Mouse (Mus musculus) forebrain, embryonic 15.5 days (tissue): ENCODE data around the gene Ccsap. TPM values are rescaled to one million over a fixed set of nuclear protein-coding genes. Genes with fewer than 3 reads are reported as not detected.

Experiments used
- ATAC-seq: fragments of 200-750 bp; cut with Nextera tagmentation; replicated peaks from 2 replicates; pipeline ENCODE4 v1.8.0; 2017; ENCODE audit warnings: mild to moderate bottlenecking, moderate TSS enrichment, moderate library complexity
- H3K27ac ChIP-seq: fragments of 300-500 bp; sonication (generic); replicated peaks from 2 replicates; pipeline ENCODE4 v1.5.1; 2015; ENCODE audit warnings: mild to moderate bottlenecking, inconsistent platforms
- H3K27me3 ChIP-seq: fragments of 300-500 bp; sonication (generic); 2 replicates; pipeline ENCODE4 v1.6.1; 2015; ENCODE audit warnings: inconsistent platforms
- H3K36me3 ChIP-seq: fragments of 300-500 bp; sonication (generic); 2 replicates; pipeline ENCODE4 v1.6.1; 2015; ENCODE audit warnings: mild to moderate bottlenecking, inconsistent platforms
- H3K4me1 ChIP-seq: fragments of 300-500 bp; sonication (generic); 2 replicates; pipeline ENCODE4 v1.6.1; 2015; ENCODE audit warnings: inconsistent platforms
- H3K4me2 ChIP-seq: fragments of 300-500 bp; sonication (generic); replicated peaks from 2 replicates; pipeline ENCODE4 v1.6.1; 2015; ENCODE audit warnings: mild to moderate bottlenecking, inconsistent platforms
- H3K4me3 ChIP-seq: fragments of 300-500 bp; sonication (generic); 2 replicates; pipeline ENCODE4 v1.5.1; 2015; ENCODE audit warnings: mild to moderate bottlenecking, inconsistent platforms
- H3K9ac ChIP-seq: fragments of 300-500 bp; sonication (generic); replicated peaks from 2 replicates; pipeline ENCODE4 v1.6.1; 2015; ENCODE audit warnings: mild to moderate bottlenecking, inconsistent platforms
- H3K9me3 ChIP-seq: fragments of 300-500 bp; sonication (generic); 2 replicates; pipeline ENCODE4 v1.6.1; 2016; ENCODE audit warnings: inconsistent platforms
- WGBS: fragments of 180-500 bp; shearing (Covaris S2); methylation state at CpG from one replicate; pipeline ENCODE4 v1.1.7; 2015; ENCODE audit warnings: mixed read lengths; 5-methylcytosine and 5-hydroxymethylcytosine counted together
- polyA plus RNA-seq: library from polyadenylated mRNA; unstranded; fragments of >200 nt; fragmentation: Nextera tagmentation; extraction: Ambion mirVana; gene quantifications from 2 replicates; pipeline ENCODE4 v1.2.1, GENCODE M21; 2015

Ccsap gene
- polyA plus RNA-seq, 1 experiment from 2014 or later: 8.2 TPM

DNA sequence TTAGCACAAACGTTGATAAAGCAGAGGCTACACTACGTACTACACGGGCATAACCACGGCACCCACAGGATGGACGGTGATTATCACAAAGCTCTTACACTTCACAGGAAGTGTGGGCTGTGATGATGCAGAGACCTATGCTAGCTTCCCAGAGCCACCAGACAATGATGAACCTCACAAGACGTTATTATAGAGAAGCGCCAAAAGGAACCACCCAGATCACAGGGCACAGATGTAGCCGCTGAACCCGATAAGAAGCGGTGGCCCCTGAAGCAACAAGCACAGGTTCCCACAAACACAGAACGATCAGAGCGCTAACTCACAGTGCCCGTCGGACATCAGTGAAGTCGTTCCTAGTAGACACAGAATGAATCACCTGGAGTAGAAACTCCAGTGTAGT is 62.1 kb downstream of the Ccsap start:
- no peaks in the 10 kb centered on the region for H3K27me3 ChIP-seq
- H3K9ac ChIP-seq: no peak overlapping the region
- no peak overlapping the region for H3K27ac ChIP-seq
- H3K4me2 ChIP-seq: no peak overlapping the region
- H3K36me3 ChIP-seq: no peaks in the 10 kb centered on the region
- no peaks in the 10 kb centered on the region for H3K4me1 ChIP-seq
- ATAC-seq: no peak
- no peaks in the 10 kb centered on the region for H3K9me3 ChIP-seq
- WGBS: 91% methylated on average over 15 of the region's 15 CpGs
- no peak overlapping the region for H3K4me3 ChIP-seq

DNA sequence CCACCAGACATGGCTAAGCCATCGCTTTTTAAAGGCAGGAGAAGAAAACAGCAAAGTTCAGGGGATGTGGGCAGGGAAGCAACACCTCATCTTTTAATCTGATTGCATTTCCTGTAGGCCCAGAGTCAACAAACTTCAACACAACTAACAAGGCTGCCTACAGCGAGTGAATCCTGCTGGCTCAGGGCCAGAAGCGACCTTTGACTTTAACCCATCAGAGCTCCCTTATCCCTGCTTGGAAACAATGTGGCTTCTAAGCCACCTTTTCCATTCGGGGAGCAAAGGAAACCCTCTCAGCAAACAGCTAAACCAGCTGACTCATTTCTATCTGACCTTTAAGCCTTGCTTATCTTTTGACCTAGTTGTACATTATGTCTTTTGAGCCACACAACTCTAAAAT is 63.3 kb downstream of the Ccsap start:
- Histone ChIP-seq H3K4me3 (no peak overlapping the region), H3K9me3 (no peaks in the 10 kb centered on the region), H3K4me2 (no peak overlapping the region), H3K27ac (no peak overlapping the region), H3K9ac (no peak overlapping the region), H3K27me3 (no peaks in the 10 kb centered on the region), H3K36me3 (no peaks in the 10 kb centered on the region), H3K4me1 (no peaks in the 10 kb centered on the region)
- WGBS: 58% methylated on average over 4 of the region's 4 CpGs
- ATAC-seq: no peak

DNA sequence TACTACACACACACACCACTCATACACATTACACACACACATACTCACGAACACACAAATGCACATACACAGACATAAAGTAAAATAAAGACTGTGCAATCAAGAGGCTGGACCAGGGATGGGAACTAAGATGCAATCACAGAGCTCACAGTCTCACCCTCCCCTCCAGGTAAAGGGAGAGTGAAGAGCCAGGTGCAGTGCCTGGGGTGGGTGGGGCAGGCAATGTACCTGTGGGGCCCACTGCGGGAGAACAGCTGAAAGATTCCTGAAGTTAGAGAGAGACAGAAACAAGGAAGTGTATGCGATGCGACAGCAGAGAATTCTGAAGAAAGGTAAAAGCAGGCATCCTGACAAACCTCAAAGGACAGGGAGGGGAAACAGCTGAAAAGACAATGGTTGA is 65.2 kb downstream of the Ccsap start:
- no peaks in the 10 kb centered on the region; the same call in 1 of the 2 replicates for H3K4me1 ChIP-seq
- no peak overlapping the region for H3K4me3 ChIP-seq
- no peaks in the 10 kb centered on the region for H3K9me3 ChIP-seq
- WGBS: 85% methylated on average over 4 of the region's 4 CpGs
- H3K9ac ChIP-seq: no peak overlapping the region
- no peaks in the 10 kb centered on the region for H3K27me3 ChIP-seq
- no peaks in the 10 kb centered on the region for H3K36me3 ChIP-seq
- ATAC-seq: no peak
- H3K4me2 ChIP-seq: no peak overlapping the region
- no peak overlapping the region for H3K27ac ChIP-seq

DNA sequence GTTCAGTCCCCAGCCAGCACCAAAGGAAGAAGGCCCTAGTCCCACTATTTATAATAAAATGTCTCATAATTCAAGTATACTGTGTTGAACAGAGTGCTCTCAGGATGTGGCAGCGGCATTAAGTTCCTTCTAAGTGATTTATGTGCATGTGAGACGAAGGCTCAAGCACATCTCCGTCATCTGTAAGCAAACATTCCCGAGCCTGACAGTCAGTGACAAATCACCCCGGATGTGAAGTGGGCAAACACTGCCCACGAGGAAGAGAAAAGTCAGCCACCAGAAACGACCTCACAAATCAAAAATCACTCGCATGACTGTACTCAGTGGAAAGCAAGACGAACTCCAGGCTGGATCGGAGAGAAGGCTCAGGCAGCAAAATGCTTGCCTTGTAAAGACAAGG is 66.1 kb downstream of the Ccsap start:
- Histone ChIP-seq H3K36me3 (no peaks in the 10 kb centered on the region), H3K4me2 (no peak overlapping the region), H3K27me3 (no peaks in the 10 kb centered on the region), H3K9me3 (no peaks in the 10 kb centered on the region), H3K4me3 (no peak overlapping the region), H3K9ac (no peak overlapping the region), H3K27ac (no peak overlapping the region), H3K4me1 (no peaks in the 10 kb centered on the region; the same call in 1 of the 2 replicates)
- ATAC-seq: no peak
- WGBS: 72% methylated on average over 10 of the region's 10 CpGs

DNA sequence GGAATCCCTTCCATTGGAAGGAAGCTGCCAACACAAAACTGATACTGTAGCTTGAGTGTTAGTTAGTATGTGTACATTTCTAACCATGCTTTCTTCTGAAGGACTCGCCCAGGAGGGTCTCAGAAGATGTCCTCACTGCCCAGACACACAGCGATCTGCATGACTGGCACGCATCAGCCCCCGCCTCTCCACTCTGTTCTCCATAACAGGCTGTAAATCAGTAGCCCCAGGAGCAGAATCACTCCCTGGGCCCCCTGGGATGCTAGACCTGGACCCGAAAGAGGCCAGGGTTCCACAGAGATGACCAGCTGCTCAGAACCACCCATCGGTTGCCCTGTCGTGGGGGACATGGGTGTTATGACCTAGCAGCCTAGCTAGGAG is 68.2 kb downstream of the Ccsap start:
- H3K9me3 ChIP-seq: no peaks in the 10 kb centered on the region
- no peak overlapping the region for H3K9ac ChIP-seq
- H3K4me3 ChIP-seq: no peak overlapping the region
- no peak overlapping the region for H3K27ac ChIP-seq
- H3K27me3 ChIP-seq: no peaks in the 10 kb centered on the region
- H3K4me2 ChIP-seq: no peak overlapping the region
- WGBS: 61% methylated on average over 7 of the region's 7 CpGs
- no peaks in the 10 kb centered on the region for H3K36me3 ChIP-seq
- no peak for ATAC-seq
- no peaks in the 10 kb centered on the region; the same call in 1 of the 2 replicates for H3K4me1 ChIP-seq

DNA sequence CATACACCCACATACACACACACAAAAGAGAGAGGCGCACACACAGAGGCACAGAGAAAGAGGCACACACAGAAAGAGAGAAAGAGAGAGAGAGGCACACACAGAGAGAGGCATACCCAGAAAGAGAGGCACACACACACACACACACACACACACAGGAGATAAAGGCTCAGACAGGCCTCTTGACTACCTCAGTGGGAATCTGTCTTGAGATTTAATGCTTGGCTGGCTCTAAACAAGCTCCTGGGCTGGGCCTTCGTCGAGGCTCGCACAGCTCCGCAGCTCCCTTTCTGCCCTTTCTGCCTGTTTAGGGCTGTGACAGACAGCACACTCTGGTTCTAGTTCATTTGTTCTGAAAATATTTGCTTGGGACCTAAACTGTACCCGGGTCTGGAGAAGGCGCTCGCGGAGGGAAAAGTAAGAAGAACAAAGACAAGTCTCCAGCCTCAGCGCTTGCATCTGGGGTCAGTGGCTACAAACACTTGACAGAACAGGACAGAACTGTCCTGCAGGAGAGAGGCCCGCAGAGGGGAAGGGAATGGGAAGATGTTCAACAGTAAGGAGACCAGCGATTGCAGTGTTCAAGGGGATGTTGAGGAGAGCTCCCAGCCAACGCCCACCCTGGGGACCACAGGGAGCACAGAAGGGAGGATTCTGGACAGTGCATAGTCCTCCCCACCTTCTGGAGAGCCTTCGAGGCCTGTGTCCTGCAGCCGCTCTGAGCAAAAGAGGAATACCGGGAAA is 68.7 kb downstream of the Ccsap start:
- Histone ChIP-seq H3K27me3 (no peaks in the 10 kb centered on the region), H3K27ac (no peak overlapping the region), H3K4me3 (no peak overlapping the region), H3K9ac (no peak overlapping the region), H3K9me3 (no peaks in the 10 kb centered on the region), H3K4me2 (no peak overlapping the region), H3K4me1 (no peaks in the 10 kb centered on the region; the same call in 1 of the 2 replicates), H3K36me3 (no peaks in the 10 kb centered on the region)
- WGBS: 11% methylated on average over 16 of the region's 16 CpGs
- ATAC-seq: 0 out of 2 replicates have a peak, but pooled peaks have one; percentile 41

Other genes starting within 250 kb of the Ccsap start
- gene Rhou, start 206.3 kb downstream of the Ccsap start, polyA plus RNA-seq: 8.6 and 10.4 TPM in 2 replicates
- 78.2 and 78.5 TPM in 2 replicates for gene Rab4a, start 54.2 kb downstream of the Ccsap start, polyA plus RNA-seq
- gene Acta1, start 34.5 kb upstream of the Ccsap start, polyA plus RNA-seq: 3.8 and 7.0 TPM in 2 replicates
- 31.9 and 33.4 TPM in 2 replicates for gene Nup133, start 89.1 kb upstream of the Ccsap start, polyA plus RNA-seq
- gene Abcb10, start 122.9 kb upstream of the Ccsap start, polyA plus RNA-seq: 10.6 and 10.7 TPM in 2 replicates
- gene Taf5l, start 161.2 kb upstream of the Ccsap start, polyA plus RNA-seq: 30.5 and 31.4 TPM in 2 replicates
- gene Urb2, start 161.3 kb upstream of the Ccsap start, polyA plus RNA-seq: 3.7 and 3.8 TPM in 2 replicates